Mouse (Mus musculus): ENCODE measurements at regions not wholly inside any gene's neighbourhood (a gene's known extent, or its start where the extent isn't known, plus 50 kb on each side); places are given as distances from the start of the nearest gene placed in this dataset.
"Not testable (repeated sequence)": the region's sequence is repeated elsewhere in the genome, so short reads cannot be mapped to it uniquely, and the experiment has no call there.

GRCm38 (mm10) chr4:145774241-145774761 lies 94.3 kb upstream of the Zfp986 start:
- DNase-seq (ENCODE audit: low spot score in 2 of 2): peak; percentile 15 to 19

GRCm38 (mm10) chr4:145774884-145775283 lies 93.7 kb upstream of the Zfp986 start:
- DNase-seq (ENCODE audit: low spot score in 2 of 2): not testable (repeated sequence)

GRCm38 (mm10) chr4:145776531-145776930 lies 92.1 kb upstream of the Zfp986 start:
- DNase-seq (ENCODE audit: low spot score in 2 of 2): not testable (repeated sequence)

GRCm38 (mm10) chr4:145781281-145781896 lies 87.2 kb upstream of the Zfp986 start:
- DNase-seq (ENCODE audit: low spot score in 2 of 2): not testable (repeated sequence)

GRCm38 (mm10) chr4:145814674-145815073 lies 53.9 kb upstream of the Zfp986 start:
- not testable (repeated sequence) for DNase-seq (ENCODE audit: low spot score in 2 of 2)

Measured in right cerebral cortex, postnatal 10 days (tissue).